Mouse (Mus musculus) testis, adult 2 months (tissue): Measurements from ENCODE around the gene Oard1. TPM values are rescaled to one million over a fixed set of nuclear protein-coding genes. Genes with fewer than 3 reads are reported as not detected.

Experiments used
- H3K27ac ChIP-seq: fragments of 200-500 bp; 2 replicates; pipeline ENCODE4 v1.5.1; 2012; ENCODE audit warnings: low read depth, low read length; ENCODE audit not compliant: control insufficient read depth, insufficient read depth
- H3K27me3 ChIP-seq: fragments of 200-500 bp; 2 replicates; pipeline ENCODE4 v1.6.1; 2012; ENCODE audit warnings: mild to moderate bottlenecking, low read length, moderate library complexity; ENCODE audit not compliant: control insufficient read depth, insufficient read depth
- H3K36me3 ChIP-seq: fragments of 200-500 bp; 2 replicates; pipeline ENCODE4 v1.6.1; 2012; ENCODE audit warnings: mild to moderate bottlenecking, low read length; ENCODE audit not compliant: control insufficient read depth, insufficient read depth
- H3K4me1 ChIP-seq: fragments of 200-500 bp; 2 replicates; pipeline ENCODE4 v1.6.1; 2012; ENCODE audit warnings: low read length; ENCODE audit not compliant: control insufficient read depth, insufficient read depth
- H3K4me3 ChIP-seq: fragments of 200-500 bp; 2 replicates; pipeline ENCODE4 v1.5.1; 2012; ENCODE audit warnings: low read depth, mild to moderate bottlenecking, low read length, moderate library complexity, mixed read lengths; ENCODE audit not compliant: control insufficient read depth
- CTCF ChIP-seq: fragments of 200-500 bp; IDR thresholded peaks from 2 replicates; pipeline ENCODE4 v1.5.1; 2012; ENCODE audit warnings: low read depth, mild to moderate bottlenecking, inconsistent platforms, low read length, moderate library complexity; ENCODE audit not compliant: control insufficient read depth, insufficient read depth, insufficient replicate concordance
- POLR2A ChIP-seq: fragments of 200-500 bp; IDR thresholded peaks from 2 replicates; pipeline ENCODE4 v1.6.1; 2012; ENCODE audit warnings: low read depth, mild to moderate bottlenecking, inconsistent platforms, low read length, moderate library complexity; ENCODE audit not compliant: control insufficient read depth
- polyA plus RNA-seq: library from polyadenylated mRNA; depleted of rRNA; stranded (reverse); fragments of >200 nt; gene quantifications from 2 replicates; pipeline ENCODE4 v1.2.3, GENCODE M21; 2012

Gene Oard1
- polyA plus RNA-seq, 1 experiment = 19.2 TPM

DNA sequence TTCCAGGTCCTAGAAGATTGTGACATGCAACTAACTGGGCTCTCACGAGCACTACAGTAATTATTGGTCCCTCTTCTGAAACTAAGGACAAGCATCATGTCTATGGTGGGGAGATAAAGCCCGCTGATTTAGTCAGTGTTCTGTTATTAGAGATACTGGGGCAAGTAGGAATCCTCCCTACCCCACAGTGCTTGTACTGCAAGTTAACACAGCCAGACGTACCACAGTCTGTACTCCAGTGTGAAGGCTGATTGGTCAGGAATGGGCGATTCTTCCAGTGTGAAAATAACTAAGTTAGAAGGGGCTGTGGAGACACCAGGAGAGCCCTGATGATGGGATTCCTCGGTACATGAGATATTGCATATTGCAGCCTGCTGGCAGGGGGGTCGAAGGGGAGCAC is 7.7 kb downstream of the Oard1 start:
- peak overlapping the region; percentile 22; the same call in 1 of the 2 replicates for H3K27ac ChIP-seq
- no peaks in the 10 kb centered on the region for H3K4me1 ChIP-seq
- H3K27me3 ChIP-seq = no peaks in the 10 kb centered on the region
- peaks cover 5% of the 10 kb centered on the region for H3K36me3 ChIP-seq
- no peak for TF ChIP-seq POLR2A
- TF ChIP-seq CTCF = no peak
- H3K4me3 ChIP-seq = peak overlapping the region; percentile 57

DNA sequence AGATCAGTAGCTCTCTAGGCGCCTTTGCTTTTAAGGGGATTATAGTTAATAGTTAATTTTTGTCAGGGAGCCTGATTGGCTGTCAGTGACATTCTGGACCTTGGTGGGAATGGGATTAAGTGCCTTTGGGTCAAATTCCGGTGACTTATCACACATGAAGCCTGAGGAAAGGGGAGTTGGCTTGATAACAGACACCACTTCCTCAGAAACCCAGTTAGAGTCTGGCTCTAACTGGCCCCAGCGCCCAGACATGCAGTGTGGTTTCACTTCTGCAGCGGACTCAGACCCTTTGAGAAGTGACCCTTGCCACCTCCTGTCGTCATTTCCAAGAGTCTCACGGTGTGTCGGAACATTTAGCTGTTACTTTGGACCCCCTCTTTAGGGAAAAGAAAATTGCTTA is 8.4 kb downstream of the Oard1 start:
- Histone ChIP-seq H3K27ac (no peak overlapping the region), H3K36me3 (peaks cover 5% of the 10 kb centered on the region), H3K27me3 (no peaks in the 10 kb centered on the region), H3K4me3 (peak overlapping the region; percentile 37), H3K4me1 (peaks cover 3% of the 10 kb centered on the region; the same call in 1 of the 2 replicates)
- TF ChIP-seq CTCF (no peak), POLR2A (no peak)

- TF ChIP-seq CTCF (no peak), POLR2A (no peak)
- Histone ChIP-seq H3K27me3 (no peaks in the 10 kb centered on the region), H3K4me3 (peak overlapping the region; percentile 37; the same call in 1 of the 2 replicates), H3K27ac (no peak overlapping the region), H3K4me1 (peaks cover 5% of the 10 kb centered on the region; the same call in 1 of the 2 replicates), H3K36me3 (peaks cover 5% of the 10 kb centered on the region)
Measured at GRCm38 (mm10) chr17:48418781-48419180, 9.0 kb downstream of the Oard1 start.

- Histone ChIP-seq H3K27me3 (no peaks in the 10 kb centered on the region), H3K36me3 (peaks cover 4% of the 10 kb centered on the region), H3K4me3 (no peak overlapping the region), H3K4me1 (peaks cover 5% of the 10 kb centered on the region; the same call in 1 of the 2 replicates), H3K27ac (no peak overlapping the region)
- TF ChIP-seq POLR2A = no peak
- TF ChIP-seq CTCF = no peak
Measured at GRCm38 (mm10) chr17:48419571-48419970, 9.8 kb downstream of the Oard1 start.

- Histone ChIP-seq H3K27ac (no peak overlapping the region), H3K4me1 (peaks cover 5% of the 10 kb centered on the region; the same call in 1 of the 2 replicates), H3K36me3 (no peaks in the 10 kb centered on the region), H3K27me3 (no peaks in the 10 kb centered on the region), H3K4me3 (no peak overlapping the region)
- TF ChIP-seq CTCF (no peak), POLR2A (no peak)
Measured at GRCm38 (mm10) chr17:48424237-48424636, 14.4 kb downstream of the Oard1 start.

- Histone ChIP-seq H3K27me3 (no peaks in the 10 kb centered on the region), H3K36me3 (no peaks in the 10 kb centered on the region), H3K27ac (no peak overlapping the region), H3K4me3 (no peak overlapping the region), H3K4me1 (peaks cover 5% of the 10 kb centered on the region; the same call in 1 of the 2 replicates)
- TF ChIP-seq POLR2A (no peak), CTCF (no peak)
Measured at GRCm38 (mm10) chr17:48425823-48426612, 16.2 kb downstream of the Oard1 start.

DNA sequence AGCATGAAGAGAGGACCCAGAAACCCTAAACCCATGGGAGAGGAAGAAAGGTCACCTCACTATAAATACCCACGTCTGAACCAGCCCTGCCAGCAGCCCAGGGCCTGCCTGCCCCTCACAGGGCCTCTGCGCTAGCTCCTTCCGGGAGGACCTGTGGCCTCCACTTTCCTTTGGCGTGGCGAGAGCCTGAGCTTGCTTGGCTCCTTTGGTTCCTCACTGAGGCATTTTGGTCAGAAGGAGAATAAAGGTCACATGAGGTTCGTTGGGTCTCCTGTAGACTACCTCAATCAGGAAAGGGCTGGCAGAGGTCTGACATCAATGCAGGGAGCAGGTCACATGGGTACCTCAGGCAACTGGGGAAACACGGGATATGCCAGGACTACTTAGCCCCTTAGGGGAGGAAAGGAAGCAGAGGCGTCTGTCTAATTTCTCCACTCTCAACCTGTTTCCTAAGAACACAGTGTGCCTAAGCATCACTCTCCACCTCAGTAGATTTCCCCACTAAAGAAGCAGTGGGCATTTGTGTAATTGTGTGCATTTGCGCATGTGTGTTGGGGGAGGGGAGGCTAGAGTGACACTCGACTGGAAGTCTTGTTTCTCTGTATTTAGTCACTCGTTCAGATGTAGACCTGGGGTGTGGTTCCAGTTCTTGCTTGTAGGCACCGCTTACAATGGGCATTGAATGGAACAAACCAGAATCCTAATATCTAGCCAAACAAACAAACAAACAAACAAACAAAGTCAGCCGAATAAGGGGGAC is 17.4 kb downstream of the Oard1 start:
- H3K4me3 ChIP-seq = no peak overlapping the region
- TF ChIP-seq POLR2A = no peak
- no peak for TF ChIP-seq CTCF
- H3K27me3 ChIP-seq = no peaks in the 10 kb centered on the region
- H3K4me1 ChIP-seq = peaks cover 5% of the 10 kb centered on the region; the same call in 1 of the 2 replicates
- no peak overlapping the region for H3K27ac ChIP-seq
- H3K36me3 ChIP-seq = no peaks in the 10 kb centered on the region
